Mouse (Mus musculus): ENCODE results near the gene Ino80d. TPM values are rescaled to one million over a fixed set of nuclear protein-coding genes. Genes with fewer than 3 reads are reported as not detected.

Gene Ino80d
- total RNA-seq, 2 experiments from 2014 or later: 24.4 to 25.3 TPM

DNA sequence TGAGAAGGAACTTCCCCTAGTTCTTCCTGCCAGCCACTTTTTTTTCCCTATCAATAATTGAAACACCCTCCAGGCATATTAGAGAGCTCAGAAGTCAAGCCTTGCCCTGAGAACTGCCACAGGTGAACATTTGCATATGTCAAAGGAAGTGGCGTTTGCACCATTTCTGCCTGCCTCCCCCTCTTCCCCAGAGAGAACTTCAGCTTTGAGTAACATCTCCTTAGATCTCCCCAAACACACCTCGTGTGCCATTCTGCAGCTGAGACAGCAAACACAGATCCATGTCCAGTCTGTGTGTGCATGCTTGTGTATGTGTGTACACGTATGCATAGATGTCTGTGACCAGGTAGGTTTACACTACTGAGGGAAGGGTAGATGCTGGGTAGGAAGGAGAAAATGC is 112.6 kb downstream of the Ino80d start:
- DNase-seq: no peak
- intact Hi-C loops (cut with DNase I): no loop called here

DNA sequence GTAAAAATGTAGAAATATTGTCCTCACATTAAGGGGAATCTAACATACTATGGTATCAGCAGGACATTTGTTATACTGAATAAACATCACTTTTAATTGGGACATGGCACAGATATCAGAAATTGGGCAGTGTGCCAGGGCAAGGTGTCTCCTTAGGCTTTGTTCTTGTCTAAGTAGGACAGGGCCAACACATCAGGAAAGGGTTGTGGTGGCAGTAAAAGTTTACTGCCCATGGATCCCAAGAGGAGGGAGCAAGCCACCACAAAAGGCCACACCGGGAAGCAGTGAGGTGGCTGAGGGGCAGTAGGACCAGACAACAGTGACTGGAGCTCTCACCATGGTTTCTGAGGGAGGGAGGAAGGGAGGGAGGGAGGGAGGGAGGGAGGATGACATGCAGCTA is 121.1 kb downstream of the Ino80d start:
- intact Hi-C loops (cut with DNase I): no loop called here
- peak in 1 of 2 experiments; percentile 11 for DNase-seq

DNA sequence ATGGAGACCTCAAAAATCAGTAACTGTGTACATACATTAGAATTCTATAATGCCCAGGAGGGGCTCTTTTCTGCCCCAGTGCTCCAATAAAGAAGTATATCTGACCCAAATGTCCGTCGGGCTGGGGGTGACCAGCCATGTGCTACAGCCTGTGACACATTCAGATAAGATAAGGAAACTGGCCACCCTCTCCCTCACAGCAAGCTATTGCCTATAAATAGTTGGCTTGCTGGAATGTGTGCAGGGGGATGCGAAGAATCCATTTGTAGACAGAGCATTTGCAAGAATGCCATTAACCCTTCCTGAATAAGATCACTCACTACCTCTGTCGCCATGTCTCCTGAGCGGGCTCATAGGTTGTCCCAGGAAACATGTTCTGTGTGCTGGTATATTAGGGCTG is 121.8 kb downstream of the Ino80d start:
- peak in 1 of 2 experiments; percentile 5 for DNase-seq
- intact Hi-C loops (cut with DNase I): no loop called here

DNA sequence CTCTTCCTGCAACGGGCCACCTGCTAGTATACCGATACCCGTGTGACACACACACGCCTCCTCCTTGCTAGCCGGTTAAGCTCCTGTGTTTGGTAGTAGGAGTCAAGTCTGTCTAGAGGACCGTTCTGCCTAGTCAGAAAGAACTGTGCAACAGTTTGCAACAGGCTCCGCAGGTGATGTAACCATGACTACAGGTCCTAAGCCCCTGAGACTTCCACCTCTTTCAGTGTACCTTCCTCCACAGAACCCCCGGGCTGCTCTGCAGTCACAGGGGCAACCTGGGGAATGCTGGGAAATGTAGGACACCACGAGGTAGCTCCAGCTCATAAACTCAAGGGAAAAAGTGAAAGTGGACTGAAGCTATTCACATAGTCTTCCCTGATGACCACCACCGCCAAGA is 123.4 kb downstream of the Ino80d start:
- DNase-seq: no peak

DNA sequence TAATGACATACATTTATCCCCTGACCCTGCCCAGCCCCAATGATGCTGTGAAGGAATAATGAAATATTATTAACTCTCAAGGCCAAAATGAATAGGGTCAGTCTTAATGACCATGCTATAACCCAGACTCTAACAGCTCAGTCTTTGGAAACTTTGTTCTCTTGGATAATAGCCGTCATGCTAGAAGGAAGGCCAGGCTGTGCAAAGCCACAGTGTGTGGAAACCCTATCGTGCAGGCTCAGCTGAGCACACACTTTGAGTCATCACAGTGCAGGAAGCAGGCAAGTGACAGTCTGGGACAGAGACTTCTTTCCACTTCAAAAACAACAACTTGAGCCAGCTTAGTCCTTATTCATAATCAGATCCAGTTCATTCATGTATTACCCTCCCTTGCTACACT is 126.9 kb downstream of the Ino80d start:
- intact Hi-C loops (cut with DNase I): no loop called here
- DNase-seq: no peak

More for the DNA sequence above, 123.4 kb downstream of the Ino80d start:
- intact Hi-C loops (cut with DNase I): no loop called here

DNA sequence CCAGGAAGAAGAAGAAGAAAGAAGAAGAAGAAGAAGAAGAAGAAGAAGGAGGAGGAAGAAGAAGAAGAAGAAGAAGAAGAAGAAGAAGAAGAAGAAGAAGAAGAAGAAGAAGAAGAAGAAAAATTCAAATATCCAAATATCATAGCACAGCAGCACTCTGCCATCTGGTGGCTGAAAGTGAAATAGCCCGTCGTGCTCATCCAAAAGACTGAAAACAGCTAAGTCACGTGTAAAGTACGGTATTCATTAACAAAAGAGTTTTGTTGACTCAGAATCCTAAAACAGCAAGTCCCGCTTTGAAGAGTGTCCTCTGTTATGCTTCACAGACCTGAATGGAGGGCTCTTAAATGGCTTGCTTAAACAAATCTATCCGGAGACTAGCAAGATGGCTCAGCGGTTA is 128.2 kb downstream of the Ino80d start:
- intact Hi-C loops (cut with DNase I): no loop called here
- peak; percentile 42 to 71 for DNase-seq

DNA sequence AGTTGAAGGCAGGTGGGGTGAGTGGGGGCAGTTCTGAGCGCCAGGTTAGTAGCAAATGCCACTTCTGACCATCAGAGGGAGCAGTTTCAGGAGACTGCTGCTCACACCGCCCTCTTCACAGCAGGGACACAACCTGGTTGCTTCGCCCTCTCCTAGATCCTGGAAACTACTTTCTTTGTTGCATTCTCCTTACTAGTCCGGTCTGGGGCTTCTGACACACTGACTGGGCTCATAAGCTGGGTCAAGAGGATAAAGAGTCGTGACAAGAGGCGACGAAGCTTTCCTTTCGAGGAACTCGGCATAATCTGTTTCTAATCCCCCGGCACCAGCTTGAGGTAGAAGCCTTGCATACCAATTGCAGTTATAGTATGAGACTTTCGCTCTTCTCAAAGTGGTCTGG is 129.9 kb downstream of the Ino80d start:
- peak; percentile 47 to 67 for DNase-seq
- intact Hi-C loops (cut with DNase I): no loop called here

DNA sequence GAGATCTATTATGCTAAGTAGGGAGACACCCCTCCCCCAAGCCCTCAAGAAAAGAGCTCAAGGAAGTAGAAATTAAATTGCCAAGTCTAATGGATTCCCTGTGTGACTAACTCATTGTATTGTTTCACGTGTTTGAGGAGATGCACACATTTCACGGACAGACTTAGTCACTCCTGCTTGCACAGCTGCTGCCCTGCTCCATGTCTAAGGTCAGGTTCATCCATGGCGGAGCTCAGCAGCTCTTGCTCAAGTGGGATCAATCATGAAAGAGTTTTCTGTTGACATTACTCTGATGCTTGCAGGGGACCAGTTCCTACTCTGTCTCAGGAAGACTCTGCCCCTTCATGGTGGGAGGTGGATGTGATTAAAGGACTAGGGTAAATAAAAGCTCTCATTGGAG is 137.7 kb downstream of the Ino80d start:
- intact Hi-C loops (cut with DNase I): no loop called here
- DNase-seq: no peak

DNA sequence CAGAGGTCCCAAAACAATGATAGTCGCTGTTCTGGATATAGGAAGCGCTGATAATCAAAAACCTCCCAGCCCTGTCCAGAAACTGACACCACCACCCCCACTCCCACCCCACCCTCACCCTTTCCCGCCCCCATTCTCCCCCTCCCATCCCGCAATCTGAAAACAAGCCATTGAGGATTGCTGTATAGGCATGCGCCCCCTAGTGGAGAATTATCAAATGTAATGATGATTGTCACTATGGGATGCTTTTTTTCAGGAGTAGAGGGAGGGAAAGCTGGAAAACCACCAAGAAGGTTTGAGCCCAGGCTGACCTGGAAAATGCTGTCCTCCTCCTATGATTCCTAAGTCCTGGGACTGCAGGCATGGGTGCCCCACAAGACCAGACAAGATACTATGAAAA is 147.6 kb downstream of the Ino80d start:
- DNase-seq: no peak
- intact Hi-C loops (cut with DNase I): loop anchor here (5.0 kb wide), 1 partner anchor 1910 kb away; no protein-coding TSS in a partner anchor

DNA sequence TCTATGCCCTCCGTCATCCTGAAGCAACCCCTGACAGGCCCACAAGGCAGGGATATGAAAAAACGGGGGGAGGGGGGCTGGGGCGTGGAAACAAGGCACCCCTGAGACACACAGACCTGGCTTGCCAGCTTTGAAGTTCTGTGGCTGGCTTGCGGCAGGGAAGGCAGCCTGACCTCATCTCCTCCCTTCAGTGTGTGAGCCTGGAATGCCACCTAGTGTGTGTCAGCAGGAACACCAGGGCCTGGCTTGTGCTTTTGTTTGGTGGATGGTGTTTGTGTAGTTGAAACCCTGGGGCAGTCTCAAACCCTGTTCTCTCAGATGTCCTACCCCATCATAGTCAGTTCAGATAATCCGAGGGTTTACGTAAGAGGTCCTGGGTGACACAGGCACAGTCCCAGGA is 150.2 kb downstream of the Ino80d start:
- intact Hi-C loops (cut with DNase I): loop anchor here (2.0 to 5.0 kb wide), 6 partner anchors 177 to 1827 kb away; no protein-coding TSS in a partner anchor
- peak; percentile 51 to 73 for DNase-seq

DNA sequence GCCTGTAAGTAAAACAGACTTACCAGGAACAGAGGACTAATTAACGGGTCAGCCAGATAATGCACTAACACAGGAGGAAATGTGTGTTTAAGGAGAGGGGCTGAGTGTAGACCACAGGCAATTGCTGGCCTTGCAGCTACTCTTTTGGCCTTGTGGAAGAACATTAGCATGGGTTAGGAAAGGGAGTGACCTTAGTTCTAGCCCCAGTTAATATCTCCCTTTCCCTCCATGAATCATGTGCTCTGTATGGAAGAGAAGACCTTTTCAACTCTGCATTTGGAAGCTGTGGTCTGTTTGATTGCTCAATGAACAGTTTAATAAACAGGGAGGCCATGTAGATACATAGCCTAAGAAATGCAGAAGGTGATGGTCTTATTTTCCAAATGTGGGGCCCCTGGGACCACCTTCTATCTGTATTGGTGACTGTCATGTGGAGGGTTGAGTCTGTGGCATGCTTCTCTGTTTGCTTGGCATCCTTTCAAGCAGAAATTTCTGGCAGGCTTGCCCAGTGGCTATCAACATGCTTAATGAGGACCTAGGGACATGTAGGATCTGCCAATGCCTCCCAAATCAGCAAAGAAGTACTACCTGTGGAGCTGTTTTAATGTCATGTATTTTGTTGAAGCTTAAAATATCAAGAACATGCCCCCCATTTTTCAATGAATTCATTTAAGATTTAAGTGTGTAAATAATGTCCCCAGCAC is 157.4 kb downstream of the Ino80d start:
- intact Hi-C loops (cut with DNase I): no loop called here
- peak in 1 of 2 experiments; percentile 16 for DNase-seq

DNA sequence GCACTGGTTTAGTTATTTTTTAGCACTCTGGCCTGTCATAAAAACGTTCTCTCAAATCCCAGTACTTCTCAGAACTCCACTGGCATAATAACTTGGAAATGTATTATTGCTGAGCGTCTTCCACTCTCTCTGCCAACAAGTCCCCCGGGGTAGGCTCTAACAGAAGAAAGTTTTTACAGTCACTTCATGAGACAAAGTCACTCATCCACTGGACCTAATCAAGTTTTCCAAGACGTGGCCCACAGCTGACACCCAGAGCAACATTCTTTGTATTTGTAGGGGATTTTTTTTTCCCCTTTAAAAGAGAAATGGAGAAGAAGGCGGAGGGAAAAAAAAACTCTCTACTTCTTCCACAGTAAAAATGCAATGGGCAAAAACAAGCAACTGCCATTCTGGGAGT is 157.9 kb downstream of the Ino80d start:
- intact Hi-C loops (cut with DNase I): no loop called here
- no peak for DNase-seq

DNA sequence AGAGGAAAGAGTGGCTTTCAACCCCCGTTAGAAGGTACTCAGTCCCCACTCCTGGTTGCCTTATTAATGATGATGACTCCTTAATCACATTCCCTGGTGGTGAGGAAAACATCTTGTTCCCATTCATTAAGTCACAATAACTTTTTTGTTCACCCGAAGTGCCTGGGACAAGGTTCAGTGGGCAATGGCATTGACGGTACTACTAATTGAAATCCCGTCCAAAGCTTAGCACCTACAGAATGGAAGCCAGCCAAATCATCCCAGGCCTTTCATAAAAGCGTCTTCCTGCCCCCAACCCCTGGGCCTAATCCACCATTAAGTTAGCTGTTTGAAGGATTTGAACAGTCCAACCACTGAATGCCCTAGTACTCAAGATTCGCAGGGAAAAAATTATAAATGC is 159.1 kb downstream of the Ino80d start:
- intact Hi-C loops (cut with DNase I): no loop called here
- DNase-seq: no peak

DNA sequence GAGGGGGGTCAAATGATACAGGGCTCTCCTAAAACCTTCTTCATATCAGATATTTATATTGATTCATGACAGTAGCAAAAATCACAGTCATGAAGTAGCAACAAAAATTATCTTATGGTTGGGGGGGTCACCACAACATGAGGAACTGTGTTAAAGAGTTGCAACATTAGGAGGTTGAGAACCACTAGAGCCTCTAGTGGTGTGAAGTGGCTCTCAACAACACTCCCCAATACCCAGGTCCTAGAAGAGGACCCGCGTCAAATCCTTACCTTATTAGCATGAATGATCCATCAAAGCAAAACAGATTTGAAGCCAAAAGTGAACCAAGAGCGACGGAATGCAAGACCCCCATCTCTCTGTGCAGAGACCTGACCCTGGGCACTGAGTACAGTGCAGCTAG is 161.4 kb downstream of the Ino80d start:
- no peak for DNase-seq
- intact Hi-C loops (cut with DNase I): no loop called here

DNA sequence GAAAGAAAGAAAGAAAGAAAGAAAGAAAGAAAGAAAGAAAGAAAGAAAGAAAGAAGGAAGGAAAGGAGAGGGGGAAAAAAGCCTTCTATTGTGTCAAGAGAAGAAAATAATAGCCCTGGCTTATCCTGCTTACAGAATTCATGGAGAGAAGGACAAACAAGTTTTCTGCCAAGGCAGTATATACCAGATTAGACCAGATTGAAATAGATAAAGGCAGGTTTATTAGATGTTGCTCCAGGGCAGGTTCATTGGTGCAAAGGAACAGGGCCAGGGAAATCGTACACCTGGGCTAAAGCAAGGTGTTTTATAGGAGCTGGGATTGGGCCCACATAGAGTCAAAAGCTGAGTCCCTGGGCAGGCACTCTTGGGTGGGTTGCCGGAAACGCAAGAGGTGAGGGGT is 162.1 kb downstream of the Ino80d start:
- intact Hi-C loops (cut with DNase I): no loop called here
- no peak for DNase-seq

DNA sequence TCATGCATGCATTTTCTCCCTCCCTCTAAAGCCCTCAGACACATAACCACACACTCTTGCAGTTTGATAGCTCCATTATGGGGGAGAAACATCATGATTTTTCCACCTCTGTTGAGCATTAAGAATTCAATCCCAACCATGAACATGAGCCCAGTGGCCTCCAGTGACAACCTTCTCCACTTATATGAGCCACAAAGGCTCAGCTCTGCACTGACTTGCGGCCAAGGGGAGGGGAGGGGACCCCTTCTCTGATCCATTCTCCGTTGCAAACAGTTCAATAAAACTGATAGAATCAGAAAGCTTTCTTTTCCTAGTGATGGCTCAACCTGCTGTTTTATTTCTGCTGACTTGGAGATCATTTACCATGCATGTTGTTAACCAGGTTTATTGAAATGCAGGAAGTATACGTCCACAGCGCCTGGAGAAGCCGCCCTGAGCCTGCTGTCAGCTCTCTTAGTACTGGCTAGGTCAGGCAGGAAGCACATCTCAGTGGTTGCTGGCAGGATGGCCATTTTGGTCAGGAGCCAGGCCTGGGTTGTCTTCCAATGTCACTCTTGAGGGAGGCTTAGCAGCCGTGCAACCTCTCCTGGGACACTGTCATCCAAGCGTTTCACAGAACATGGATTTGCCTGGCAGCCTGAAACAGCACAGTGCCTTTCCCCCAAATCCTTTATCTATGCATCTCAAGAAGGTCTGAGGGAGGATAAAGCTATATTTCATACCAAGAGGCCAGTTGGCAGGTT is 163.2 kb downstream of the Ino80d start:
- intact Hi-C loops (cut with DNase I): no loop called here

DNA sequence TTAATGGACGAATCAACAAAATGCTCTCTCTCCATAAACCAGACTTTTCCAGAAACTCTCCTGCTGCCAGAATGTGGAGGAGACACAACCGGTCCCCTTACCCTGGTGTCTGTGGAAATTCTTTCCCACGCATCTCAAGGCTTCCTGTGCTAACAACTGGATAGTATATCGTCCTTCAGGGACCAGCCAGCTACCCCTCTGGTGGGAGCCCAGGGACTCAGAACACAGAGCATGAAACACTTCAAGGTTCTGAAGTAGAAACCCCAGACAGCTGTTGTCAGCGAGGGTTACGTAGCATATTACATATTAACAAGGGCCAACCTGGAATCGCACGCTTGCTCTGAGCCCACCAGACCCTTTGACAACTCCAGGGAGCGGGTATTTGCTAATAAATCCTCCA is 163.9 kb downstream of the Ino80d start:
- intact Hi-C loops (cut with DNase I): no loop called here
- DNase-seq: no peak

More for the DNA sequence above, 163.2 kb downstream of the Ino80d start:
- DNase-seq: peak; percentile 69 to 75

DNA sequence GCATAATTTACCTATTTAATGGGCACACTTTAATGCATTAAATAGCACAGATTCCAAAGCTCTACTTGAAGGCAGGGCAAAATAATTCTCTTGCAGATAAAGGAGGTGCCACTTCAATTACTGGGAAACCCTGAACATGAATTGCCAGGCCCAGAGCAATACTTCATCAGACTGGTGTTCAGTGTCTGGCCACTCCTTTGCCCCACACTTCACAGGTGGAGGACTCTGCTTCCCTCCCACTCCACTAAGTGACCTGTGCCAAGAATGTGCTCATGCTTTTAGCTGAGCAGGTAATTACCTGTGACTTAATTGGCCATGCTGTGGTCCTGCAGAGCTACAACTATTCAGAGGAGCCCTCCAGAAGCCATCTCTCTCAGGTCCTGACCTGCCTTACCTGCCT is 166.7 kb downstream of the Ino80d start:
- DNase-seq: no peak
- intact Hi-C loops (cut with DNase I): no loop called here

DNA sequence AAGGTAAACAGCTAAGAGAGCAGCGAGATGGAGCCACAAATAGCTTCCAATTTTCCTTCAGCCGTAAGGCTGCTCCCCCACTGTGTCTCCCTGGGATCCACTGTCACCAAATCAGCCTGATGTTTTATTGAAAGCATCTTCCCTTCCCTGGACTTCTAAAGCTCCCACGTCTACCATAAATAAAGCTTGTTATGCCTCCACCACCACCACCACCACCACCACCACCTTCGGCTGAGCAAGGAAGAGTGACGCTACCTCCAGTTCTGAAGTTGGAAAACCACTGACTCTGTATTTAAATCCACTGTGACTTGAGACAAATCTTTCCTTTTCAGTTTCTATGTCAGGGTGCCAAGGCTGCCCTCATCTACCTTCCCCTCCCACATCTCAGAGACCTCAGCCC is 167.5 kb downstream of the Ino80d start:
- DNase-seq: no peak
- intact Hi-C loops (cut with DNase I): no loop called here

DNA sequence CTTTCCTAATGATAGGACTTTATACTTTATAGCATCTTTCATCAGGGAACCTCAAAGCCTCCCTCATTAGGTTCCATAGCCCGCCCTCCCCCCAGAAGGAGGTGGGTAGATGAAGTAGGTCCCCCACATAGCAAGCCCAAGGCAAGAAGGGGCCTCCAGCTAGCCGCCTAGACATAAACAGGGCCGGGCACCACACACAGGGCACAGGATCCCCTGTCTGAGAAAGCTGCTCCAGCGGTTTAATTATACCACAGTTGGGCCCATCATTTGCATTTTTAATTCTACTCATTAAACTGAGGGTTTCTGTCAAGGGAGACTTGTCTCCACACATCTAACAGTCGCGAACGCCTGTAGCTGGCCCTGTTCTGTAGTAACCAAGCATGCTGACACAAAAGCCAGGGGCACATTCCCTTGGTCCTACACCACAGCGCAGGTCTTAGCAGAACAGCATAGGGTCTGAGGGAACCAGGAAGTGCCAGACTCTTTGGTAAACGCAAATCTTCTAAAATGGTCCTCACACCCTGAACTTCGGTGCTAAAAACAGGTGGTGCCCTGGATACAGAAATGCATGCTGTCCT is 179.6 kb downstream of the Ino80d start:
- intact Hi-C loops (cut with DNase I): no loop called here
- no peak for DNase-seq

DNA sequence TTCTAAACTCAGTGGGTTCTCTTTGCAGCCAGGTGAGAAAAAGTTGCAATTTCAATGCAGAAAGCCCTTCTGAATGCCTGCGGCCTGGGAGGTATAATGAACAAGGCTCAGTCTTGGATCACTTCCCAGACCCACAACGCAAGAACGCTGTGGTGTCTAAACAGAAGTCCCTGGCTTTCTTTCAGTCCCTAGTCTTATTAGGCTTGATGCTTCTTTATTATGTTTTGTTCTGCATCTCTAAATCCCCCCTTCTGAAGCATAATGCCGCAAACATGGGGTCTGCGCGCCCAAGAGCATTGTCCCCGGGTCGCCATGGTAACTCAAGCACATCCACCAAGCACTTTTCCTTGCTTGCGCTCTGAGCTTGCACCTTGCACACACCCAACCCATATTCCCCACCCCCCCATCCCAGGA is 180.4 kb downstream of the Ino80d start:
- intact Hi-C loops (cut with DNase I): no loop called here
- DNase-seq: no peak

Measured in heart, postnatal 14 days (tissue).